Mouse (Mus musculus): Measurements from ENCODE around the gene Atp6v0a1. TPM values are rescaled to one million over a fixed set of nuclear protein-coding genes. Genes with fewer than 3 reads are reported as not detected.
A peak's percentile ranks its signal among the peaks of the same experiment; 100 is the strongest.

Atp6v0a1 gene
- polyA plus RNA-seq, 1 experiment from 2014 or later: 47.8 TPM

DNA sequence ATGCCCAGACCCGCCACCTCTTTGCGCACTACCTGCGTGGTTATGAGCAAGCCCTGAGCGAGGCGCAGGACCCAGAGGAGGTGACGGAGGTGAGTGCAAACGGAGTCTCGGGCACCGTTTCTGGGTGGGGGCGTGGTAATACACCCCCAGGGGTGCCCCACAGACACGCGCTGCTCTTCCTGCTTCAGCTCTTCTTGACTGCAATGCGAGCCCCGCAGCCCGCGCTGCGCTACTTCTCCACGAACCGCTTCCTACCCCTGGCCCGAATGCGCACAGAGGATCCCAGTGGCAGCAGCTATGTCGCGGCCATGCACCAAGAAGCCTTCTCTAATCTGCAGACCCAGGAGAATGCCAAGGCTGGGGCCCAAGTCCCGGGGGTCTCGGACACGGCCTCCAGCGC lies 70.5 kb downstream of the Atp6v0a1 start:
- H3K27me3 ChIP-seq (ENCODE audit: control insufficient read depth, insufficient read depth, low read length): peaks cover 33% of the 10 kb centered on the region
- H3K9me3 ChIP-seq (replicated peaks; ENCODE audit: control insufficient read depth, low read length): no peaks in the 10 kb centered on the region
- ATAC-seq (ENCODE audit: insufficient read depth, low FRiP score): no peak
- H3K9ac ChIP-seq (ENCODE audit: low read length): 0 out of 2 replicates have a peak overlapping the region, but pooled peaks have one; percentile 8
- H3K4me1 ChIP-seq (ENCODE audit: control insufficient read depth, insufficient read depth, low read length): peaks cover 22% of the 10 kb centered on the region
- 5% methylated on average over 27 of the region's 27 CpGs for WGBS
- H3K4me3 ChIP-seq (replicated peaks; ENCODE audit: low read length): 0 out of 2 replicates have a peak overlapping the region, but pooled peaks have one; percentile 14
- peak overlapping the region; percentile 21 for H3K4me2 ChIP-seq (ENCODE audit: low read depth, low read length)
- H3K36me3 ChIP-seq (ENCODE audit: control insufficient read depth, insufficient read depth, low read length): no peaks in the 10 kb centered on the region
- H3K27ac ChIP-seq (ENCODE audit: low read length): no peak overlapping the region

- Histone ChIP-seq H3K4me2 (ENCODE audit: low read depth, low read length) (no peak overlapping the region), H3K4me1 (ENCODE audit: control insufficient read depth, insufficient read depth, low read length) (peaks cover 22% of the 10 kb centered on the region), H3K27me3 (ENCODE audit: control insufficient read depth, insufficient read depth, low read length) (peaks cover 33% of the 10 kb centered on the region), H3K4me3 (replicated peaks; ENCODE audit: low read length) (no peak overlapping the region), H3K36me3 (ENCODE audit: control insufficient read depth, insufficient read depth, low read length) (no peaks in the 10 kb centered on the region), H3K9me3 (replicated peaks; ENCODE audit: control insufficient read depth, low read length) (no peaks in the 10 kb centered on the region), H3K27ac (ENCODE audit: low read length) (no peak overlapping the region), H3K9ac (ENCODE audit: low read length) (no peak overlapping the region)
- no peak for ATAC-seq (ENCODE audit: insufficient read depth, low FRiP score)
- WGBS: 60% methylated on average over 5 of the region's 5 CpGs
Observed at GRCm38 (mm10) chr11:101080421-101080820, 71.2 kb downstream of the Atp6v0a1 start.

- Histone ChIP-seq H3K9me3 (replicated peaks; ENCODE audit: control insufficient read depth, low read length) (no peaks in the 10 kb centered on the region), H3K4me2 (ENCODE audit: low read depth, low read length) (peak overlapping the region; percentile 98), H3K9ac (ENCODE audit: low read length) (peak overlapping the region; percentile 94), H3K27ac (ENCODE audit: low read length) (peak overlapping the region; percentile 94), H3K36me3 (ENCODE audit: control insufficient read depth, insufficient read depth, low read length) (no peaks in the 10 kb centered on the region), H3K4me3 (replicated peaks; ENCODE audit: low read length) (peak overlapping the region; percentile 87), H3K4me1 (ENCODE audit: control insufficient read depth, insufficient read depth, low read length) (peaks cover 31% of the 10 kb centered on the region), H3K27me3 (ENCODE audit: control insufficient read depth, insufficient read depth, low read length) (peaks cover 33% of the 10 kb centered on the region)
- 4% methylated on average over 10 of the region's 10 CpGs for WGBS
- no peak for ATAC-seq (ENCODE audit: insufficient read depth, low FRiP score)
Observed at GRCm38 (mm10) chr11:101081659-101082058, 72.4 kb downstream of the Atp6v0a1 start.

DNA sequence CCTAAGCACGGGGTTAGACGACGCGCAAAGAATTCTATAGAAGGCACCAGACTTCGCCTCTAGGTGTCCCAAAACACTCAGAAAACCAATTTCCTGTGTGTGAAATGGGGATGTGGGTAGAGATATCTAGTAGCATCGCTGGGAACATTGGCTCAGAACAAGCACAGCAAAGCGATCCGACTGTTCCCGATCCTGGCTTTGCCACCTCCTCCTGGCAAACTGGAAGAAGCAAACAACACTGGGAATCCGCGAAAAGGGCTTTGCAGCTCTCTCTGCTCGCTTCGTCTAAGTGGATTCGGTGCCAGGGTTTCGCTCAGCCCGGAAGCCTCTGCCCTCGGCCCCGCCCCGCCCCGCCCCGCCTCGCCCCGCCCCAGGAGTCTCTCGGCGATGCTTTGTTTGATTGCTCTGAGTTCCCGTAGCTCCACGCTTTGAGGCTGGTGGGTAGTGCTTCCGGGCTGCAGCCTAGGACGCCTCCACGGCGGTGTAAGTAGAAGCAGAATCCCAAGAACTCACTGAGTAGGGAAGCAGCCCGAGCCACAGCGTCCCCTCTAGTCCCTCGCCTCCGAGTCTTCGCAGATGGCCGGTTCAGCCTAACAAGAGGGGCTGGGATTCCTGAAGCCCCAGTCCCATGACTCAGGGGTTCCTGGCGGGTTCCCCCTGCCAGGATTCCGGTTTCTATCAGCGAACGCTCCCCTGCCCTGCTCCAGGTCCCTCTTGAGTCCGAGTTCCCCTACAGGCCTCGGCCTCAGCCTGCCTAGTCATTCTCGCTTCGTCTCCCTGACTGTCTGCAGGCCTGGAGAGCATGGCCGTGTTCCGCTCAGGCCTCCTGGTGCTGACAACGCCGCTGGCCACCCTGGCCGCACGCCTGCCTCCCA lies 73.2 kb downstream of the Atp6v0a1 start, which contains the start of gene Coasy:
Gene Coasy, plus strand, starts transcription at position 358 of the 875 bp plus-strand sequence.
- peak within 1 kb of the TSS; percentile 94 for H3K9ac ChIP-seq (ENCODE audit: low read length)
- H3K4me3 ChIP-seq (replicated peaks; ENCODE audit: low read length): peak within 1 kb of the TSS; percentile 87
- no peaks in the 10 kb centered on the region for H3K36me3 ChIP-seq (ENCODE audit: control insufficient read depth, insufficient read depth, low read length)
- H3K4me1 ChIP-seq (ENCODE audit: control insufficient read depth, insufficient read depth, low read length): peaks cover 33% of the 10 kb centered on the region
- peaks cover 31% of the 10 kb centered on the region for H3K27me3 ChIP-seq (ENCODE audit: control insufficient read depth, insufficient read depth, low read length)
- peak within 1 kb of the TSS; percentile 94 for H3K27ac ChIP-seq (ENCODE audit: low read length)
- ATAC-seq (ENCODE audit: insufficient read depth, low FRiP score): peak; percentile 92
- H3K9me3 ChIP-seq (replicated peaks; ENCODE audit: control insufficient read depth, low read length): no peaks in the 10 kb centered on the region
- under 1% methylated on average over 51 of the region's 51 CpGs for WGBS
- peak within 1 kb of the TSS; percentile 98 for H3K4me2 ChIP-seq (ENCODE audit: low read depth, low read length)

- H3K27me3 ChIP-seq (ENCODE audit: control insufficient read depth, insufficient read depth, low read length): peaks cover 28% of the 10 kb centered on the region
- no peaks in the 10 kb centered on the region for H3K9me3 ChIP-seq (replicated peaks; ENCODE audit: control insufficient read depth, low read length)
- peak overlapping the region; percentile 98 for H3K4me2 ChIP-seq (ENCODE audit: low read depth, low read length)
- H3K4me3 ChIP-seq (replicated peaks; ENCODE audit: low read length): peak overlapping the region; percentile 87
- WGBS: 26% methylated on average over 19 of the region's 19 CpGs
- H3K36me3 ChIP-seq (ENCODE audit: control insufficient read depth, insufficient read depth, low read length): no peaks in the 10 kb centered on the region
- 0 out of 2 replicates have a peak, but pooled peaks have one; percentile 1 for ATAC-seq (ENCODE audit: insufficient read depth, low FRiP score)
- H3K9ac ChIP-seq (ENCODE audit: low read length): peak overlapping the region; percentile 94
- H3K27ac ChIP-seq (ENCODE audit: low read length): peak overlapping the region; percentile 94
- H3K4me1 ChIP-seq (ENCODE audit: control insufficient read depth, insufficient read depth, low read length): peaks cover 40% of the 10 kb centered on the region
Observed at GRCm38 (mm10) chr11:101083083-101083697, 73.9 kb downstream of the Atp6v0a1 start.

DNA sequence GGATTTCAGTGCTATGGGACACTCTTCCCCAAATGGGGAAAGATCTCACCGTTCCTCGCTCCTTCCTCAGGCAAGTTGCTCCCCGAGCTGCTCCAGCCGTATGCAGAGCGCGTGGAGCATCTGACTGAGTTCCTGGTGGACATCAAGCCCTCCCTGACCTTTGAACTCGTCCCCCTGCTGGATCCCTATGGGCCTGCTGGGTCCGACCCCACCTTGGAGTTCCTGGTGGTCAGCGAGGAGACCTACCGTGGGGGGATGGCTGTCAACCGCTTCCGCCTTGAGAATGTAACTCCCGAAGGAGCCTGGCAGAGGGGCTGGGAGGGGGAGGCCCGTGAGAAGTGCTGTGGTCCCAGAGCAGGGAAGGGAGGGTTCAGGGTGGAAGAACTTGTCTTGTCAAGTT lies 75.0 kb downstream of the Atp6v0a1 start:
- Histone ChIP-seq H3K9ac (ENCODE audit: low read length) (no peak overlapping the region), H3K27ac (ENCODE audit: low read length) (no peak overlapping the region), H3K27me3 (ENCODE audit: control insufficient read depth, insufficient read depth, low read length) (peaks cover 17% of the 10 kb centered on the region), H3K9me3 (replicated peaks; ENCODE audit: control insufficient read depth, low read length) (no peaks in the 10 kb centered on the region), H3K4me1 (ENCODE audit: control insufficient read depth, insufficient read depth, low read length) (peaks cover 41% of the 10 kb centered on the region), H3K36me3 (ENCODE audit: control insufficient read depth, insufficient read depth, low read length) (no peaks in the 10 kb centered on the region), H3K4me2 (ENCODE audit: low read depth, low read length) (no peak overlapping the region), H3K4me3 (replicated peaks; ENCODE audit: low read length) (no peak overlapping the region)
- no peak for ATAC-seq (ENCODE audit: insufficient read depth, low FRiP score)
- 87% methylated on average over 14 of the region's 14 CpGs for WGBS

- Histone ChIP-seq H3K27ac (ENCODE audit: low read length) (no peak overlapping the region), H3K4me1 (ENCODE audit: control insufficient read depth, insufficient read depth, low read length) (peaks cover 36% of the 10 kb centered on the region), H3K4me3 (replicated peaks; ENCODE audit: low read length) (no peak overlapping the region), H3K4me2 (ENCODE audit: low read depth, low read length) (no peak overlapping the region), H3K27me3 (ENCODE audit: control insufficient read depth, insufficient read depth, low read length) (peaks cover 11% of the 10 kb centered on the region; the same call in 1 of the 2 replicates), H3K36me3 (ENCODE audit: control insufficient read depth, insufficient read depth, low read length) (no peaks in the 10 kb centered on the region), H3K9me3 (replicated peaks; ENCODE audit: control insufficient read depth, low read length) (no peaks in the 10 kb centered on the region), H3K9ac (ENCODE audit: low read length) (0 out of 2 replicates have a peak overlapping the region, but pooled peaks have one; percentile 12)
- no peak for ATAC-seq (ENCODE audit: insufficient read depth, low FRiP score)
- 92% methylated on average over 12 of the region's 12 CpGs for WGBS
Observed at GRCm38 (mm10) chr11:101084811-101085210, 75.6 kb downstream of the Atp6v0a1 start.

GRCm38 (mm10) chr11:101085617-101086322 lies 76.5 kb downstream of the Atp6v0a1 start:
- Histone ChIP-seq H3K4me3 (replicated peaks; ENCODE audit: low read length) (no peak overlapping the region), H3K27ac (ENCODE audit: low read length) (peak overlapping the region; percentile 90; the same call in 1 of the 2 replicates), H3K27me3 (ENCODE audit: control insufficient read depth, insufficient read depth, low read length) (0 out of 2 replicates have a peak, but pooled peaks cover 2% of the 10 kb centered on the region), H3K36me3 (ENCODE audit: control insufficient read depth, insufficient read depth, low read length) (peaks cover 4% of the 10 kb centered on the region; the same call in 1 of the 2 replicates), H3K4me1 (ENCODE audit: control insufficient read depth, insufficient read depth, low read length) (peaks cover 34% of the 10 kb centered on the region), H3K4me2 (ENCODE audit: low read depth, low read length) (peak overlapping the region; percentile 81; the same call in 1 of the 2 replicates), H3K9ac (ENCODE audit: low read length) (peak overlapping the region; percentile 64; the same call in 1 of the 2 replicates), H3K9me3 (replicated peaks; ENCODE audit: control insufficient read depth, low read length) (no peaks in the 10 kb centered on the region)
- WGBS: 91% methylated on average over 18 of the region's 18 CpGs
- ATAC-seq (ENCODE audit: insufficient read depth, low FRiP score): no peak
